Mouse (Mus musculus) liver, embryonic 14.5 days (tissue): ENCODE measurements around the gene Entpd3.

Experiments used
- CTCF ChIP-seq: IDR thresholded peaks from 2 replicates; pipeline ENCODE4 v1.5.1; 2016; ENCODE audit warnings: antibody characterized with exemption, low read depth, control low read depth
- EP300 ChIP-seq: IDR thresholded peaks from 2 replicates; pipeline ENCODE4 v1.6.1; 2016; ENCODE audit warnings: antibody characterized with exemption, low read depth

- peak; percentile 86 for TF ChIP-seq CTCF
- no peak for TF ChIP-seq EP300
Measured at GRCm38 (mm10) chr9:120591490-120591889, 51.9 kb downstream of the Entpd3 start.
